Mouse (Mus musculus) limb, embryonic 14.5 days (tissue): ENCODE measurements around the gene Nrxn3. TPM values are rescaled to one million over a fixed set of nuclear protein-coding genes. Genes with fewer than 3 reads are reported as not detected.

ENCODE experiments used
- ATAC-seq: fragments of 200-750 bp; cut with Nextera tagmentation; 2 replicates; pipeline ENCODE4 v1.8.0; 2017; ENCODE audit warnings: low read depth, moderate number of reproducible peaks, moderate TSS enrichment; ENCODE audit not compliant: low FRiP score
- DNase-seq: peaks from one replicate; pipeline ENCODE4 v3.0.0-alpha.2; 2015; ENCODE audit warnings: low spot score
- H3K27ac ChIP-seq: fragments of 300-500 bp; sonication (generic); replicated peaks from 2 replicates; pipeline ENCODE4 v1.5.1; 2014; ENCODE audit warnings: low read depth, mild to moderate bottlenecking, low read length, moderate library complexity, mixed read lengths
- H3K27me3 ChIP-seq: fragments of 300-500 bp; sonication (generic); 2 replicates; pipeline ENCODE4 v1.6.1; 2014; ENCODE audit warnings: low read length, mixed read lengths; ENCODE audit not compliant: control insufficient read depth, insufficient read depth
- H3K36me3 ChIP-seq: fragments of 300-500 bp; sonication (generic); 2 replicates; pipeline ENCODE4 v1.6.1; 2014; ENCODE audit warnings: mild to moderate bottlenecking, low read length, moderate library complexity, mixed read lengths; ENCODE audit not compliant: control insufficient read depth, insufficient read depth
- H3K4me1 ChIP-seq: fragments of 300-500 bp; sonication (generic); 2 replicates; pipeline ENCODE4 v1.6.1; 2014; ENCODE audit warnings: antibody characterized with exemption, low read length, mixed read lengths; ENCODE audit not compliant: control insufficient read depth, insufficient read depth
- H3K4me2 ChIP-seq: fragments of 300-500 bp; sonication (generic); replicated peaks from 2 replicates; pipeline ENCODE4 v1.6.1; 2014; ENCODE audit warnings: low read depth, mild to moderate bottlenecking, low read length, moderate library complexity; ENCODE audit not compliant: severe bottlenecking
- H3K4me3 ChIP-seq: fragments of 300-500 bp; sonication (generic); replicated peaks from 2 replicates; pipeline ENCODE4 v1.5.1; 2014; ENCODE audit warnings: low read length
- H3K9ac ChIP-seq: fragments of 300-500 bp; sonication (generic); 2 replicates; pipeline ENCODE4 v1.6.1; 2014; ENCODE audit warnings: mild to moderate bottlenecking, low read depth, low read length, moderate library complexity; ENCODE audit not compliant: severe bottlenecking
- H3K9me3 ChIP-seq: fragments of 300-500 bp; sonication (generic); 2 replicates; pipeline ENCODE4 v1.6.1; 2016; ENCODE audit warnings: low read length; ENCODE audit not compliant: control insufficient read depth
- POLR2A ChIP-seq: fragments of 200-500 bp; IDR thresholded peaks from 2 replicates; pipeline ENCODE4 v1.8.0; 2012; ENCODE audit warnings: inconsistent platforms, mild to moderate bottlenecking, moderate library complexity, borderline replicate concordance; ENCODE audit not compliant: insufficient read depth, insufficient read length; ENCODE audit errors: extremely low read depth
- WGBS: fragments of 180-500 bp; shearing (Covaris S2); extraction: QIAGEN DNeasy Blood & Tissue Kit; methylation state at CpG from one replicate; pipeline ENCODE4 v1.1.7; 2014; 5-methylcytosine and 5-hydroxymethylcytosine counted together
- polyA plus RNA-seq, 2 experiments: library from polyadenylated mRNA; depleted of rRNA in 1 of 2; stranded (reverse) in 1 of 2; unstranded in 1 of 2; fragments of >200 nt; fragmentation: Nextera tagmentation in 1 of 2; extraction: Ambion mirVana in 1 of 2; gene quantifications; 2 replicates each; pipeline versions ENCODE4 v1.2.1 to v1.2.3; 2012 to 2014

The Nrxn3 gene
- polyA plus RNA-seq, 2 experiments: 0.74 to 1.4 TPM

DNA sequence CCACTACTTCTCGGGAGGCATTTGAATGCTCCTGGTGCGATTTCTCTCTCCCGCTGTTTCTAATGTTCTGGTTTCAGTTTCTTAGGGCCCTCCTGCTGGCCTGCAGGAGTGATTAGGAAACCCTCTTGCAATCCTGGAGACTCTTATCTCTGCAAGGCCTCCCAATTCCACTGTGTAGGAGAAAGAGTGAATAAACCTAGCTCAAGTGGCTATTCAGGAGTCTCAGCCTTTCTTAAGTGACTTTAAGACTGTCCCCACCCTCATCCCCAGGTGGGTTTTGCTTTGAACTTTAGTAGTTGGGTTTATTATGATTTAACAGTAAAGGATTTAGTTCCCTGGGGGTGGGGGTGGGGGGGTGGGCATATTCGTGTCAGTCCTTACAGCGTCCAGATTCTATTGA is 759.5 kb downstream of the Nrxn3 start:
- WGBS: 22% methylated on average over 5 of the region's 5 CpGs
- H3K4me2 ChIP-seq: no peak overlapping the region
- H3K9ac ChIP-seq: no peak overlapping the region
- H3K27ac ChIP-seq: no peak overlapping the region
- ATAC-seq: no peak
- no peaks in the 10 kb centered on the region for H3K27me3 ChIP-seq
- H3K36me3 ChIP-seq: no peaks in the 10 kb centered on the region
- no peaks in the 10 kb centered on the region for H3K4me1 ChIP-seq
- no peak for DNase-seq
- H3K9me3 ChIP-seq: no peaks in the 10 kb centered on the region
- no peak for TF ChIP-seq POLR2A
- no peak overlapping the region for H3K4me3 ChIP-seq

DNA sequence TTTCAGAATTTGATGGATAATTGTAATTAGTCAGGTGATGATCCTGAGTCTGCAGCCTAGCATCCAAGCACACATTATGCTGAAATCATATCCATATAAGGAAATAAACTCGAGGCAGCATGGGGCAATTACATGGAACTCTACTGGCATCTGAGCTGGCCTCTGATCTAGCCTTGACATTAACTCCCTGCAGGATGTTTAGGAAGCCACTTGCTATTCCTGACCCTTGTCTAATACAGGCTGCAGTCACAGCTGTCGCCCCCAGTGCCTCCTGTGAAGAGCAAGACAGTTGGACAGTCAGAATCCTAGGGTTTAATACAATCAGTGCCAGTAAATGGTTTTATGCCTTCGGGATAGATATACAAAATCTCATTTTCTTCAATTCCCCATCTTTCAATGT is 781.4 kb downstream of the Nrxn3 start:
- TF ChIP-seq POLR2A: no peak
- no peaks in the 10 kb centered on the region for H3K27me3 ChIP-seq

DNA sequence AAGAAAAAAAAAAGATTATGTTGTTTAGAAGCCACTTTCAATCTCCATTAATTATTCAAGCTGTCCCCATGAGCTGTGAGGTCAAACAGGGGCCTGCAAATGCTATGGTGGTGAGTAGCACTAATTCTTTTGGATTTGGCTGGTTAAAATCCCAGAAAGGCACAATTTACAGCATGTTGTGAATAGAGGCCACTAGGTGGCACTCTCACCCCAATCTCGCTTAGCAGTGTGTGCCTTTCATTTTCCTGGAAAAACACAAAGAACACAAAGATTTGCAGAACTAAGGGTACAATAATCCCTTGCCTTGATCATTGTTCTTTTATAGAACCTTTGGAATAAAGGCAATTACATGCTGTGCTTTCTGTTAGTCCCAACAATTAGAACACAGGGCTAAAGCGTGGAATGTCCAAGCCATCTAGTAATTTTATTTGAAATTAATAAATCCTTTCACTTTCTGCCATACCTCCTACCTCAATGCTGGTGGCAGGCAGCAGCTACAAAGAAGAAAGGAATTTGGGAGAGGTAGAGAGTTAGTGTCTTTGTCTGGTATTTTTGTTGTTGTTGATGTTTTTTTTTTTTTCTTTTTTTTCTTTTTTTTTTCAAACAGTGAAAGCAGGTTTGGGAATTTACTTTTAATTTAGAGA is 782.6 kb downstream of the Nrxn3 start:
- H3K9ac ChIP-seq: no peak overlapping the region
- no peaks in the 10 kb centered on the region for H3K9me3 ChIP-seq
- DNase-seq: peak; percentile 79
- TF ChIP-seq POLR2A: no peak
- no peaks in the 10 kb centered on the region for H3K4me1 ChIP-seq
- 36% methylated on average over 2 of the region's 2 CpGs for WGBS
- H3K4me2 ChIP-seq: no peak overlapping the region
- no peaks in the 10 kb centered on the region for H3K36me3 ChIP-seq
- H3K27ac ChIP-seq: no peak overlapping the region
- H3K27me3 ChIP-seq: no peaks in the 10 kb centered on the region
- peak; percentile 53; the same call in 1 of the 2 replicates for ATAC-seq
- no peak overlapping the region for H3K4me3 ChIP-seq

More for the DNA sequence above, 781.4 kb downstream of the Nrxn3 start:
- WGBS: 63% methylated on average over 3 of the region's 3 CpGs
- Histone ChIP-seq H3K9me3 (no peaks in the 10 kb centered on the region), H3K9ac (no peak overlapping the region), H3K4me1 (no peaks in the 10 kb centered on the region), H3K27ac (no peak overlapping the region), H3K36me3 (no peaks in the 10 kb centered on the region), H3K4me3 (no peak overlapping the region), H3K4me2 (no peak overlapping the region)
- no peak for DNase-seq
- no peak for ATAC-seq

DNA sequence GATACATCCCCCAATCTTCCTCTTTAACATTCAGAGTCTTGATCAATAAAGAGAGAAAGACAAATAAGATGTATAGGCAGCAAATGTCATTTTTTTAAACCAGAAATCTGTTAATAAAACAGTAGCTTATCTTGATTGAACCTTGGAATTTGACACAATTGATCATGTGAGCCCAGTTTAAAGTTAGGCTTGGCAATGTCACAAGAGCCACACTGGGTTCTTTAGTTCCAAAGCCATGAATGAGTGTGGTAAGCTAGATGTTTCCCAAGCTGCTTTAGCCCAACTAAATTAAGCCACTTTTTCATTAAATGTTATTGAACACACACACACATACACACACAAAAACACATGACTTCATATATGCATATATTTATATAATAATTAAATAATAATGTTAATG is 786.3 kb downstream of the Nrxn3 start:
- Histone ChIP-seq H3K9ac (no peak overlapping the region), H3K27ac (no peak overlapping the region)
- no peak for DNase-seq

DNA sequence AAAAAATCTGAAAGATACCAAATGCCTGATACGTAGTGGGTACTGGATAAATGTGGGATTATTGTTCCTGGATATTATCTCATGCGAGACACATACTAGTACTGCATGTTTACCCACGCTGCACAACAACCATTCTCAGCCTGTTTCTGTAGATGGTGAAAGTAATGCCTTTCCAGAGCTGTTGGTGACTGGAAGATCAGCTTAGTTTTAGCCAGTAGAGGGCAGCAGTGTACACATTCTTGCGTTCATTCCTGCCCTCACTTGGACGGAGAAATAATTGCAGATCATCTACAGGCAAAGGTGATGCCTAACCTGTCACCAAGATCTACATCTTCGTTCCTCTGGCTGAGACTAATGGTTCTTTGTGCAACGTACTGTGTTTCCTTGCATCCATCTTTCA is 791.1 kb downstream of the Nrxn3 start:
- DNase-seq: peak; percentile 69
- H3K36me3 ChIP-seq: no peaks in the 10 kb centered on the region
- no peak overlapping the region for H3K4me2 ChIP-seq
- no peaks in the 10 kb centered on the region for H3K27me3 ChIP-seq
- H3K4me3 ChIP-seq: no peak overlapping the region
- H3K9me3 ChIP-seq: no peaks in the 10 kb centered on the region
- no peak for ATAC-seq
- H3K9ac ChIP-seq: no peak overlapping the region
- TF ChIP-seq POLR2A: no peak
- no peaks in the 10 kb centered on the region for H3K4me1 ChIP-seq
- 39% methylated on average over 7 of the region's 7 CpGs for WGBS
- H3K27ac ChIP-seq: no peak overlapping the region

More for the DNA sequence above, 786.3 kb downstream of the Nrxn3 start:
- Histone ChIP-seq H3K27me3 (no peaks in the 10 kb centered on the region), H3K4me2 (no peak overlapping the region), H3K9me3 (no peaks in the 10 kb centered on the region), H3K36me3 (no peaks in the 10 kb centered on the region), H3K4me1 (no peaks in the 10 kb centered on the region), H3K4me3 (no peak overlapping the region)
- ATAC-seq: no peak
- TF ChIP-seq POLR2A: no peak

DNA sequence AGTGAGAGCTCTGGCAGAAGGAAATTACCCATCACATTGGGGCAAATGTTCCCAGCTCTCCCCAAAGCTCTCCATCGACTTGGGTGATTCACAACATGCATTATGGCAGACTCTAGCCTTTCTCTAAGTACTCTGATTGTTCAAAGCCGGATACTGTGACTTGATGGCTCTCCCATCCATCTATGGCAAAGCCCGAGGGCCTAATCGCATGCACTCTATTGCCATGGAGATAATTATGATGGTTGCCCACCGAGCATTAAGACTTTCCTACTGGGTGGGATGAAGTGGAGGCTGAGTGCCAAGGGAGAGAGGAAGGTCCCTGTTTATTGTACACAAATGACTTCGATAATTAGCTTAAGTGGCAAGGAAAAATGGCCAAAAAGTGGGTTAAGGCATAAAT is 793.4 kb downstream of the Nrxn3 start:
- DNase-seq: no peak
- no peak overlapping the region for H3K27ac ChIP-seq
- no peak overlapping the region for H3K4me2 ChIP-seq
- no peaks in the 10 kb centered on the region for H3K36me3 ChIP-seq
- 79% methylated on average over 6 of the region's 6 CpGs for WGBS
- H3K4me1 ChIP-seq: no peaks in the 10 kb centered on the region
- H3K27me3 ChIP-seq: no peaks in the 10 kb centered on the region
- no peaks in the 10 kb centered on the region for H3K9me3 ChIP-seq
- TF ChIP-seq POLR2A: no peak
- H3K4me3 ChIP-seq: no peak overlapping the region
- H3K9ac ChIP-seq: no peak overlapping the region
- ATAC-seq: no peak
